Mouse (Mus musculus): ENCODE measurements around the gene Chkb. TPM values are rescaled to one million over a fixed set of nuclear protein-coding genes. Genes with fewer than 3 reads are reported as not detected.

Chkb gene
- total and polyA plus RNA-seq, 2 experiments from 2014 or later = 65.4 to 105 TPM

- Histone ChIP-seq H3K27ac (no peak overlapping the region), H3K4me3 (ENCODE audit: low read length) (no peak overlapping the region), H3K27me3 (ENCODE audit: insufficient read depth, low read length) (no peaks in the 10 kb centered on the region), H3K4me1 (ENCODE audit: insufficient read depth, low read length) (no peaks in the 10 kb centered on the region), H3K9ac (replicated peaks; ENCODE audit: low read length) (no peak overlapping the region), H3K9me3 (ENCODE audit: low read length) (peaks cover 5% of the 10 kb centered on the region), H3K36me3 (ENCODE audit: insufficient read depth, low read length) (no peaks in the 10 kb centered on the region), H3K4me2 (ENCODE audit: low read depth, low read length) (no peak overlapping the region)
- no peak for TF ChIP-seq CTCF (IDR thresholded peaks at IDR 0.05; ENCODE audit: low read depth)
- no peak for ATAC-seq
- WGBS = 86% methylated on average over 10 of the region's 10 CpGs
- no peak for DNase-seq (ENCODE audit: low spot score)
These were observed 24.7 kb downstream of the Chkb start for GRCm38 (mm10) chr15:89404831-89405623.

DNA sequence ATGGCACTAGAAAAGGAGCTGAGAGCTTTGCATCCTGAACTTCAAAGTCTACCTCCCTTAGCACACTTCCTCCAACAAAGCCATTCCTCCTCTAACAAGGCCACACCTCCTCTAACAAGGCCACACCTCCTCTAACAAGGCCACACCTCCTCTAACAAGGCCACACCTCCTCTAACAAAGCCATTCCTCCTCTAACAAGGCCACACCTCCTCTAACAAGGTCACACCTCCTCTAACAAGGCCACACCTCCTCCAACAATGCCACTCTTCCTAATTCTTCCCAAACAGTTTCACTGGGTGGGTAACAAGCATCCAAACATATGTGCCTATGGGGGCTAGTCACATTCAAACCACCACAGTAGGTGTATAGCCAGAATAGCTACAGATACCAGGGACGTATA, 27.2 kb downstream of the Chkb start:
- no peaks in the 10 kb centered on the region for H3K27me3 ChIP-seq (ENCODE audit: insufficient read depth, low read length)
- DNase-seq (ENCODE audit: low spot score) (no peak), ATAC-seq (no peak)
- no peak overlapping the region for H3K9ac ChIP-seq (replicated peaks; ENCODE audit: low read length)
- H3K4me1 ChIP-seq (ENCODE audit: insufficient read depth, low read length) = no peaks in the 10 kb centered on the region
- no peaks in the 10 kb centered on the region for H3K36me3 ChIP-seq (ENCODE audit: insufficient read depth, low read length)
- no peak overlapping the region for H3K4me2 ChIP-seq (ENCODE audit: low read depth, low read length)
- WGBS = 82% methylated on average over 1 of the region's 1 CpGs
- TF ChIP-seq CTCF (IDR thresholded peaks at IDR 0.05; ENCODE audit: low read depth) = no peak
- no peak overlapping the region for H3K4me3 ChIP-seq (ENCODE audit: low read length)
- H3K27ac ChIP-seq = no peak overlapping the region
- H3K9me3 ChIP-seq (ENCODE audit: low read length) = no peaks in the 10 kb centered on the region; the same call in 1 of the 2 replicates

DNA sequence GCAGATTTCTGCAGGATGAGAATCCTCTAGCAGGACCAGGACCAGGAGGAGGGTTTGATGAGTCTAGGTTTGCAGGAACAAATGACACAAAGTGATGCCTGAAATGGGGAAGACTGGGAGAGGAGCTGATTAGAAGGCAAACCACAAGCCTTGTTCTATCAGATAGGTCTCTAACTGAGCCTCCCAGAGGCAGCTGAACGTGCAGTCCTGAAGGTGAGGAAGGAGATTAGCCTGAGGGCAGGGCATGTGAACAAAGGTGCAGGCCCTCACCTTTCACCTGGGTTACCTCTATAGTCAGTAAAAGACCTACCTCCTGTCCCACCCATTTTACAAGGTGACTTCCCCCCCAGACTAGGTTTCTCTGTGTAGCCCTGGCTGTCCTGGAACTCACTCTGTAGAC, 30.0 kb downstream of the Chkb start:
- no peak overlapping the region for H3K4me3 ChIP-seq (ENCODE audit: low read length)
- ATAC-seq (no peak), DNase-seq (ENCODE audit: low spot score) (no peak)
- no peak overlapping the region for H3K27ac ChIP-seq
- no peak overlapping the region for H3K4me2 ChIP-seq (ENCODE audit: low read depth, low read length)
- TF ChIP-seq CTCF (IDR thresholded peaks at IDR 0.05; ENCODE audit: low read depth) = no peak
- H3K27me3 ChIP-seq (ENCODE audit: insufficient read depth, low read length) = no peaks in the 10 kb centered on the region
- H3K9me3 ChIP-seq (ENCODE audit: low read length) = no peaks in the 10 kb centered on the region
- H3K9ac ChIP-seq (replicated peaks; ENCODE audit: low read length) = no peak overlapping the region
- H3K36me3 ChIP-seq (ENCODE audit: insufficient read depth, low read length) = no peaks in the 10 kb centered on the region
- WGBS = 44% methylated on average over 1 of the region's 1 CpGs
- no peaks in the 10 kb centered on the region for H3K4me1 ChIP-seq (ENCODE audit: insufficient read depth, low read length)

GRCm38 (mm10) chr15:89398146-89398545, 31.6 kb downstream of the Chkb start:
- DNase-seq (ENCODE audit: low spot score) = peak; percentile 30
- WGBS = 53% methylated on average over 2 of the region's 2 CpGs

DNA sequence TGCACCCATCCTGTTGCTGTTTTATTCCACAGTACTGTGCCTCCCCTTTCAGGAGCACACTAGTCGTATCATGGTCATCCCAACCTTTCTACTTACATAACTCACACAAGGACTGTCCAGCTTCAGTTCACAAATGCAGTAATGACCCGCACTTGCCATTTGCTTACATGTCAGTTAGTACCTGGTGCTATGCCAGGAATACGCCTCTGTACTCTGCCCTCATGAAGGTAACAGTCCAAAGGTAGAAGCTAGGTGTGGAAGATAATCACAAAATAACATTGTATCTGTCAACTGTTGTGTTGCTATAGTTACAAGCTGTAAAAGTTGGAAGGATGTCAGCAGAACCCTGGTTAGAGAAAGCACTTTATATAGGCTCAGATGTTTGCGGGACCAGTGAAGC, 32.8 kb downstream of the Chkb start:
- WGBS = 88% methylated on average over 4 of the region's 4 CpGs
- no peak for ATAC-seq

More at GRCm38 (mm10) chr15:89398146-89398545, 31.6 kb downstream of the Chkb start:
- Histone ChIP-seq H3K36me3 (ENCODE audit: insufficient read depth, low read length) (no peaks in the 10 kb centered on the region), H3K27me3 (ENCODE audit: insufficient read depth, low read length) (no peaks in the 10 kb centered on the region), H3K4me3 (ENCODE audit: low read length) (no peak overlapping the region), H3K4me1 (ENCODE audit: insufficient read depth, low read length) (no peaks in the 10 kb centered on the region), H3K9ac (replicated peaks; ENCODE audit: low read length) (no peak overlapping the region), H3K27ac (no peak overlapping the region), H3K4me2 (ENCODE audit: low read depth, low read length) (no peak overlapping the region), H3K9me3 (ENCODE audit: low read length) (no peaks in the 10 kb centered on the region)
- no peak for TF ChIP-seq CTCF (IDR thresholded peaks at IDR 0.05; ENCODE audit: low read depth)
- peak; percentile 67; the same call in 1 of the 2 replicates for ATAC-seq

GRCm38 (mm10) chr15:89390081-89390480, 39.6 kb downstream of the Chkb start:
- no peaks in the 10 kb centered on the region for H3K4me1 ChIP-seq (ENCODE audit: insufficient read depth, low read length)
- WGBS = 82% methylated on average over 10 of the region's 10 CpGs

More for the DNA sequence above, 32.8 kb downstream of the Chkb start:
- no peaks in the 10 kb centered on the region for H3K4me1 ChIP-seq (ENCODE audit: insufficient read depth, low read length)
- TF ChIP-seq CTCF (IDR thresholded peaks at IDR 0.05; ENCODE audit: low read depth) = no peak
- DNase-seq (ENCODE audit: low spot score) = no peak
- no peaks in the 10 kb centered on the region for H3K9me3 ChIP-seq (ENCODE audit: low read length)
- no peak overlapping the region for H3K4me2 ChIP-seq (ENCODE audit: low read depth, low read length)
- H3K27ac ChIP-seq = no peak overlapping the region
- no peaks in the 10 kb centered on the region for H3K36me3 ChIP-seq (ENCODE audit: insufficient read depth, low read length)
- no peak overlapping the region for H3K9ac ChIP-seq (replicated peaks; ENCODE audit: low read length)
- H3K4me3 ChIP-seq (ENCODE audit: low read length) = no peak overlapping the region
- H3K27me3 ChIP-seq (ENCODE audit: insufficient read depth, low read length) = no peaks in the 10 kb centered on the region

GRCm38 (mm10) chr15:89387127-89387526, 42.6 kb downstream of the Chkb start:
- ATAC-seq (no peak), DNase-seq (ENCODE audit: low spot score) (no peak)
- TF ChIP-seq CTCF (IDR thresholded peaks at IDR 0.05; ENCODE audit: low read depth) = no peak
- H3K4me1 ChIP-seq (ENCODE audit: insufficient read depth, low read length) = no peaks in the 10 kb centered on the region
- no peaks in the 10 kb centered on the region for H3K36me3 ChIP-seq (ENCODE audit: insufficient read depth, low read length)
- WGBS = 43% methylated on average over 12 of the region's 12 CpGs
- no peak overlapping the region for H3K4me2 ChIP-seq (ENCODE audit: low read depth, low read length)
- H3K4me3 ChIP-seq (ENCODE audit: low read length) = no peak overlapping the region
- no peaks in the 10 kb centered on the region for H3K9me3 ChIP-seq (ENCODE audit: low read length)
- H3K9ac ChIP-seq (replicated peaks; ENCODE audit: low read length) = no peak overlapping the region
- H3K27me3 ChIP-seq (ENCODE audit: insufficient read depth, low read length) = no peaks in the 10 kb centered on the region
- no peak overlapping the region for H3K27ac ChIP-seq

More at GRCm38 (mm10) chr15:89390081-89390480, 39.6 kb downstream of the Chkb start:
- H3K9me3 ChIP-seq (ENCODE audit: low read length) = no peaks in the 10 kb centered on the region
- no peak for TF ChIP-seq CTCF (IDR thresholded peaks at IDR 0.05; ENCODE audit: low read depth)
- DNase-seq (ENCODE audit: low spot score) (no peak), ATAC-seq (no peak)
- no peak overlapping the region for H3K4me2 ChIP-seq (ENCODE audit: low read depth, low read length)
- H3K27ac ChIP-seq = no peak overlapping the region
- H3K9ac ChIP-seq (replicated peaks; ENCODE audit: low read length) = no peak overlapping the region
- H3K27me3 ChIP-seq (ENCODE audit: insufficient read depth, low read length) = no peaks in the 10 kb centered on the region
- H3K36me3 ChIP-seq (ENCODE audit: insufficient read depth, low read length) = no peaks in the 10 kb centered on the region
- no peak overlapping the region for H3K4me3 ChIP-seq (ENCODE audit: low read length)

Data from hindbrain, postnatal 0 days (tissue).